Mouse (Mus musculus) megakaryocyte-erythroid progenitor cell, adult 5 weeks (primary cell): ENCODE results near the gene Abca3. TPM values are rescaled to one million over a fixed set of nuclear protein-coding genes. Genes with fewer than 3 reads are reported as not detected.

Experiments
- polyA plus RNA-seq: library from polyadenylated mRNA; stranded (reverse); fragments of >175 nt; gene quantifications from 2 replicates; pipeline ENCODE4 v1.2.3, GENCODE M21; 2012

Abca3 gene
- 17.2 and 20.4 TPM in 2 replicates for polyA plus RNA-seq

GRCm38 (mm10) chr17:24351760-24352357 is at the start of gene Abca3:
Gene Abca3, plus strand, starts transcription at chr17:24351950.

DNA sequence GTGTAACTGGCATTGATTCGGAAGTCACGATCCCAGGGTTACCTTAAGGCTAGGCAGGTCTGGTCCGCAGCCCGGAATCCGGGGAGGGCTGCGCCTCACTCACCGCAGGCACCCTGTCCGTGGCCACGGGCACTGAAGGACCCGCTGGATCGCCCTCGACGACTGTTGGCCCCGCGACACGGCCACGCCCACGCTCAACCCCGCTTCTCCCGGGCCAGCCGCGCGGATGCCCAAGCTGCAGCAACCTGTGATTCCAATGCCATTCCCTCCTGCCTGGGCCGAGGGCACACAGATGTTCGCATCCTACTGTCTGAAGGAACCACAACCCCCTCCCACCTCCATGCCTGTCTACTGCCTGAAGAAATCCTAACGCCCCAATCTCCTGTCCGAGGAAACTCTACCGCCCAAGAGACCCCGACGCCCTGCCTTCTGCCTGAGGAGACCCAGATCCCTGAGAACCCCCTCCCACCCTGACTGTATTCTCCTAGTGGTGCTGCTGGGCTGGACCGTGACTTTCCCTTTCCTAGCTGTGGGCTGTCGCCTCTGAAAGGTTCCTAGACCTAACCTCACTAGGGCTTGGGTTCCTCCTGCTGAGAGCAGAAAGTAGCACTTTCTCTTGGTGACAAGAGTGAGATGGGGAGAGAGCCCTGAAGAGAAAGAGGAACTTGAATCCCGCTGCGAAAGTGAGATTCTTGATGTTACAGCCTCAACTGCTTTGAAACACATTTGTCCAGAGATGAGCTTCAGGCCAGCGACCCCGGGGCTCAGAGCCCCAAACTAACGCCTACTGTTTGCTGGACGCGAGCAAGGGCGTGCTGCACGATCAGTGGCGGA is 607 bp upstream of the Abca3 start, which contains the start of gene Abca17:
Gene Abca17 (minus strand): TSS at position 143 of the 834 bp plus-strand sequence.

GRCm38 (mm10) chr17:24414230-24414976 is 62.7 kb downstream of the Abca3 start, which contains the start of gene Rnps1:
Gene Rnps1, plus strand, starts transcription at chr17:24414565.

GRCm38 (mm10) chr17:24426471-24427169 is 74.9 kb downstream of the Abca3 start, which contains the start of gene Eci1:
Gene Eci1, plus strand, starts transcription at chr17:24426641.

DNA sequence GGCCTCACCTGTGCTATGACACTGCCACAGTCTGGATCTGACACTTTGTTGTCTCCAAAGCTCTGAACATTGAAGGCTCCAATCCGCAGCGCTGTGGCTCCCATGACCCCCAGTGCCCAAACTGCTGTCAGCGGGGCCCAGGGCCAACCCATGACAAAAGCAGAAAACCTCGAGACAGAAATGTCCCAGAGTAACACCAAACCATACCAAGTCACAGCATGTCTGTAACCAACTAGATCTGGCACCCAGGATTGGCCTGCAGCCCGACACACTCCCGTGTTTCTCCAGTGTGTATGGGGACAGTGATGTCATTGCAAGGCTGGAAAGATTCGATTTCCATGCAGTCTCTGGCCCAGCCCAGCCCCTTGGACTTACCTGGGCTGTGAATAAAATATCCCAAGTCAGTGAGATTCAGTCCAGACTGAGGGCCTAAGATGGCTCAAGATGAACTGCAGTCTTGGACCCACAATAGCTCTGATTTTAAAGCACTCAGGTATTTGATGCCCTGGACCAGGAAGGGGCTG is 90.9 kb downstream of the Abca3 start, which contains the start of gene Dnase1l2:
Gene Dnase1l2 (minus strand): TSS at position 474 of the 524 bp plus-strand sequence.

Other genes starting within 250 kb of the Abca3 start
- gene Pdpk1, start 201.0 kb upstream of the Abca3 start, polyA plus RNA-seq: 31.7 and 42.0 TPM in 2 replicates
- 177 and 199 TPM in 2 replicates for gene Amdhd2, start 188.2 kb upstream of the Abca3 start, polyA plus RNA-seq
- 505 and 717 TPM in 2 replicates for gene Atp6v0c, start 182.2 kb upstream of the Abca3 start, polyA plus RNA-seq
- 1.9 and 4.0 TPM in 2 replicates for gene Tbc1d24, start 146.4 kb upstream of the Abca3 start, polyA plus RNA-seq
- gene Ntn3, start 142.4 kb upstream of the Abca3 start, polyA plus RNA-seq: 0.39 and 0.79 TPM in 2 replicates
- 19.0 and 19.6 TPM in 2 replicates for gene Tedc2, start 131.1 kb upstream of the Abca3 start, polyA plus RNA-seq
- gene Ccnf, start 100.5 kb upstream of the Abca3 start, polyA plus RNA-seq: 12.6 and 17.9 TPM in 2 replicates
- not detected in 2 replicates for gene Abca17, start 882 bp upstream of the Abca3 start, polyA plus RNA-seq
- 380 and 417 TPM in 2 replicates for gene Rnps1, start 62.6 kb downstream of the Abca3 start, polyA plus RNA-seq
- gene Eci1, start 74.7 kb downstream of the Abca3 start, polyA plus RNA-seq: 60.8 and 65.3 TPM in 2 replicates
- gene Dnase1l2, start 91.2 kb downstream of the Abca3 start, polyA plus RNA-seq: 0.14 and 0.30 TPM in 2 replicates
- 22.1 and 25.5 TPM in 2 replicates for gene E4f1, start 118.4 kb downstream of the Abca3 start, polyA plus RNA-seq
- 40.9 and 49.4 TPM in 2 replicates for gene Pgp, start 118.4 kb downstream of the Abca3 start, polyA plus RNA-seq
- 0.47 TPM in 1 of 2 replicates, not detected in the other for gene Bricd5, start 121.9 kb downstream of the Abca3 start, polyA plus RNA-seq
- 11.5 and 13.6 TPM in 2 replicates for gene Mlst8, start 127.1 kb downstream of the Abca3 start, polyA plus RNA-seq
- 0.09 TPM in 2 replicates for gene Caskin1, start 136.7 kb downstream of the Abca3 start, polyA plus RNA-seq
- 245 and 258 TPM in 2 replicates for gene Traf7, start 176.0 kb downstream of the Abca3 start, polyA plus RNA-seq
- 0.11 and 0.31 TPM in 2 replicates for gene Rab26, start 182.3 kb downstream of the Abca3 start, polyA plus RNA-seq
- gene Pkd1, start 197.9 kb downstream of the Abca3 start, polyA plus RNA-seq: 8.2 and 11.0 TPM in 2 replicates